Mouse (Mus musculus) neutrophil, adult 5-6 weeks (primary cell): ENCODE results near the gene Zp3. TPM values are rescaled to one million over a fixed set of nuclear protein-coding genes. Genes with fewer than 3 reads are reported as not detected.

ENCODE experiments used
- total RNA-seq: library from RNA; stranded (forward); fragments of 200-1000 nt; gene quantifications from 2 replicates; pipeline ENCODE4 v1.2.3, GENCODE M21; 2017

Zp3 gene
- total RNA-seq, 1 experiment from 2014 or later = not detected

Other genes starting within 250 kb of the Zp3 start
- gene Tmem120a, start 235.7 kb upstream of the Zp3 start, total RNA-seq = 28.9 and 30.5 TPM in 2 replicates
- gene Styxl1, start 201.7 kb upstream of the Zp3 start, total RNA-seq = 0.93 and 1.1 TPM in 2 replicates
- gene Mdh2, start 201.6 kb upstream of the Zp3 start, total RNA-seq = 138 and 141 TPM in 2 replicates
- not detected in 2 replicates for gene Srrm3, start 173.2 kb upstream of the Zp3 start, total RNA-seq
- not detected in 2 replicates for gene Hspb1, start 92.2 kb upstream of the Zp3 start, total RNA-seq
- gene Ywhag, start 45.5 kb upstream of the Zp3 start, total RNA-seq = 66.7 and 70.0 TPM in 2 replicates
- 5.0 and 5.6 TPM in 2 replicates for gene Ssc4d, start 5.6 kb upstream of the Zp3 start, total RNA-seq
- 13.0 and 13.7 TPM in 2 replicates for gene Dtx2, start 14.7 kb downstream of the Zp3 start, total RNA-seq
- gene Upk3b, start 58.4 kb downstream of the Zp3 start, total RNA-seq = not detected in 2 replicates
- 0.61 and 2.8 TPM in 2 replicates for gene Upk3bl, start 74.4 kb downstream of the Zp3 start, total RNA-seq
- 7.3 and 8.5 TPM in 2 replicates for gene Rasa4, start 103.8 kb downstream of the Zp3 start, total RNA-seq
- gene Polr2j, start 136.5 kb downstream of the Zp3 start, total RNA-seq = 47.6 and 55.0 TPM in 2 replicates
- 32.9 and 34.4 TPM in 2 replicates for gene Lrwd1, start 156.0 kb downstream of the Zp3 start, total RNA-seq
- 3.7 and 7.9 TPM in 2 replicates for gene Alkbh4, start 156.0 kb downstream of the Zp3 start, total RNA-seq
- gene Orai2, start 190.6 kb downstream of the Zp3 start, total RNA-seq = 92.9 and 95.5 TPM in 2 replicates
- 25.3 and 29.0 TPM in 2 replicates for gene Prkrip1, start 218.9 kb downstream of the Zp3 start, total RNA-seq